Comparison of ENCODE assay signal across 9 mouse cellular contexts in the genomic region with DNA sequence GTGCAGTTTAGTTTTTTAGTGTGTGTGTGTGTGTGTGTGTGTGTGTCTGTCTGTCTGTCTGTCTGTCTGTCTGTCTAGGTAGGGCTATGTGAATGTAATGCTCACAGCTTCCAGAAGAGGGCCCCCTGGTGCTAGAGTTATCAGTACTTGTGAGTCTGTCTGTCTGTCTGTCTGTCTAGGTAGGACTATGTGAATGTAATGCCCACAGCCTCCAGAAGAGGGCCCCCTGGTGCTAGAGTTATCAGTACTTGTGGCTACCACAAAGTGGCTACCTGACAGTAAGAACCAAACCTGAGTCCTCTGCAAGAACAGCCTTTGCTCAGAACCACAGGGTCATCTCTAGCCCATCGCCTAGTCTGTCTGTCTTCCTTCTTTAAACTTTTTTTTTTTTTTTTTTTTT. TPM values are rescaled to one million over a fixed set of nuclear protein-coding genes. Genes with fewer than 3 reads are reported as not detected.
DNase-seq lines count a peak whose midpoint lies in the region; ATAC-seq and TF ChIP-seq lines count a peak whose summit lies in the region.
"Had no signal": no experiment of that assay in that cellular context is flagged by ENCODE, and none has a peak within 500 bp of the region (broad histone marks: within the 10 kb centered on the region; RNA-seq: fewer than 3 reads in every experiment).

No protein-coding gene starts in this region.

- H3K4me3 ChIP-seq in intestine, embryonic 14.5 days (ENCODE audit: low read depth, low read length) = no peak overlapping the region
- no peak overlapping the region for H3K4me3 ChIP-seq in intestine, embryonic 15.5 days (replicated peaks)
- H3K4me3 ChIP-seq in midbrain, postnatal 0 days (ENCODE audit: low read depth, low read length) = no peak overlapping the region
- H3K4me3 ChIP-seq: erythroblast, embryonic 14.5 days had no signal

- H3K9me3 ChIP-seq in intestine, embryonic 14.5 days (ENCODE audit: control insufficient read depth, low read length) = no peaks in the 10 kb centered on the region
- H3K9me3 ChIP-seq in intestine, embryonic 15.5 days = no peaks in the 10 kb centered on the region
- no peaks in the 10 kb centered on the region for H3K9me3 ChIP-seq in midbrain, postnatal 0 days (ENCODE audit: low read length)

- ATAC-seq in intestine, embryonic 14.5 days (replicated peaks; ENCODE audit: low FRiP score, low TSS enrichment, low read depth) = no peak
- ATAC-seq in intestine, embryonic 15.5 days = no peak
- ATAC-seq in midbrain, postnatal 0 days (ENCODE audit: low FRiP score) = no peak

- H3K36me3 ChIP-seq in intestine, embryonic 14.5 days (ENCODE audit: control insufficient read depth, insufficient read depth, low read length) = 0 out of 2 replicates have a peak, but pooled peaks cover 5% of the 10 kb centered on the region
- no peaks in the 10 kb centered on the region for H3K36me3 ChIP-seq in intestine, embryonic 15.5 days
- no peaks in the 10 kb centered on the region; the same call in 1 of the 2 replicates for H3K36me3 ChIP-seq in midbrain, postnatal 0 days (ENCODE audit: insufficient read depth, low read length)

- 75% methylated on average over 1 of the region's 1 CpGs for WGBS in intestine, embryonic 14.5 days
- 100% methylated on average over 1 of the region's 1 CpGs for WGBS in intestine, embryonic 15.5 days
- WGBS in midbrain, postnatal 0 days = 65% methylated on average over 1 of the region's 1 CpGs

- intact Hi-C loops in left cerebral cortex, postnatal 10 days (cut with DNase I) = no loop called here

- no peaks in the 10 kb centered on the region for H3K4me1 ChIP-seq in intestine, embryonic 14.5 days (replicated peaks; ENCODE audit: control insufficient read depth, insufficient read depth, low read length)
- H3K4me1 ChIP-seq in intestine, embryonic 15.5 days (replicated peaks) = no peaks in the 10 kb centered on the region
- H3K4me1 ChIP-seq in midbrain, postnatal 0 days (ENCODE audit: insufficient read depth, low read length) = no peaks in the 10 kb centered on the region

- peak; percentile 72 for TF ChIP-seq CTCF in midbrain, postnatal 0 days (IDR thresholded peaks at IDR 0.05)

- no peak overlapping the region for H3K4me2 ChIP-seq in intestine, embryonic 14.5 days (ENCODE audit: low read length)
- H3K4me2 ChIP-seq in intestine, embryonic 15.5 days (replicated peaks) = no peak overlapping the region
- no peak overlapping the region for H3K4me2 ChIP-seq in midbrain, postnatal 0 days (ENCODE audit: low read depth, low read length, poor library complexity, severe bottlenecking)

- no peak overlapping the region for H3K27ac ChIP-seq in intestine, embryonic 14.5 days (ENCODE audit: low read depth)
- H3K27ac ChIP-seq in intestine, embryonic 15.5 days = no peak overlapping the region
- no peak overlapping the region for H3K27ac ChIP-seq in midbrain, postnatal 0 days (ENCODE audit: low read depth, low read length)

- H3K9ac ChIP-seq in intestine, embryonic 14.5 days (ENCODE audit: low read length) = no peak overlapping the region
- H3K9ac ChIP-seq in intestine, embryonic 15.5 days = no peak overlapping the region
- H3K9ac ChIP-seq in midbrain, postnatal 0 days (replicated peaks; ENCODE audit: low read length, poor library complexity, severe bottlenecking) = no peak overlapping the region

- no peaks in the 10 kb centered on the region for H3K27me3 ChIP-seq in intestine, embryonic 14.5 days (replicated peaks; ENCODE audit: control insufficient read depth, insufficient read depth, low read length)
- H3K27me3 ChIP-seq in intestine, embryonic 15.5 days (replicated peaks) = no peaks in the 10 kb centered on the region
- H3K27me3 ChIP-seq in midbrain, postnatal 0 days (ENCODE audit: insufficient read depth, low read length) = no peaks in the 10 kb centered on the region

- peak; percentile 76 for DNase-seq in intestine, embryonic 14.5 days (ENCODE audit: low spot score)
- DNase-seq in R1 (ENCODE audit: low read depth, low spot score) = peak; percentile 96
- peak; percentile 33 to 58 for DNase-seq in cerebellum, postnatal 4 days (ENCODE audit: low spot score in 2 of 2)
- peak; percentile 42 for DNase-seq in heart, adult 8-10 months (ENCODE audit: low spot score)
- peak; percentile 29 to 74 for DNase-seq in left cerebral cortex, postnatal 10 days (ENCODE audit: extremely low spot score in 1 of 2, low spot score in 2 of 2)
- peak; percentile 69 for DNase-seq in midbrain, postnatal 0 days (ENCODE audit: low spot score)
- DNase-seq in thymus, postnatal 10 days (ENCODE audit: low spot score in 2 of 2) = peak; percentile 38 to 64

RNA-seq across cellular contexts. Expression of a gene that starts 16.2 kb away (rescaled TPM):
- 5.3 and 6.5 TPM in 2 replicates for polyA plus RNA-seq in intestine, embryonic 14.5 days (2014; fragmentation: Nextera tagmentation; extraction: Ambion mirVana)
- 5.9 and 6.3 TPM in 2 replicates for polyA plus RNA-seq in intestine, embryonic 15.5 days (2015; fragmentation: Nextera tagmentation; extraction: Ambion mirVana)
- 1 to 10 TPM; 3.4 to 4.6 (median 3.7) TPM for total RNA-seq in heart, adult 8-10 months (2022)
- total RNA-seq in left cerebral cortex, postnatal 10 days (2021) = 10 to 100 TPM; 14.8 to 15.1 TPM
- 24.3 and 24.4 TPM in 2 replicates for total RNA-seq in midbrain, postnatal 0 days (2014; rRNA removed)
- 3.7 and 3.9 TPM in 2 replicates for polyA plus RNA-seq in midbrain, postnatal 0 days (2015; fragmentation: Nextera tagmentation; extraction: Ambion mirVana)

RNA-seq across cellular contexts. Expression of a gene that starts 35.3 kb away (rescaled TPM):
- 1.6 and 1.8 TPM in 2 replicates for polyA plus RNA-seq in intestine, embryonic 14.5 days (2014; fragmentation: Nextera tagmentation; extraction: Ambion mirVana)
- 0.54 and 0.88 TPM in 2 replicates for polyA plus RNA-seq in intestine, embryonic 15.5 days (2015; fragmentation: Nextera tagmentation; extraction: Ambion mirVana)
- total RNA-seq in heart, adult 8-10 months (2022) = 1 to 10 TPM in 3 of 4 experiments, under 1 TPM in 1; 0.35 to 5.1 (median 2.0) TPM
- total RNA-seq in left cerebral cortex, postnatal 10 days (2021) = 1 to 10 TPM; 6.2 to 6.4 TPM
- 3.2 and 8.0 TPM in 2 replicates for total RNA-seq in midbrain, postnatal 0 days (2014; rRNA removed)
- 0.96 and 1.1 TPM in 2 replicates for polyA plus RNA-seq in midbrain, postnatal 0 days (2015; fragmentation: Nextera tagmentation; extraction: Ambion mirVana)

RNA-seq across cellular contexts. Expression of a gene that starts 35.3 kb away (rescaled TPM):
- 45.2 and 48.2 TPM in 2 replicates for polyA plus RNA-seq in intestine, embryonic 14.5 days (2014; fragmentation: Nextera tagmentation; extraction: Ambion mirVana)
- 39.8 and 41.2 TPM in 2 replicates for polyA plus RNA-seq in intestine, embryonic 15.5 days (2015; fragmentation: Nextera tagmentation; extraction: Ambion mirVana)
- total RNA-seq in heart, adult 8-10 months (2022) = 10 to 100 TPM; 15.7 to 19.9 (median 18.1) TPM
- 10 to 100 TPM; 21.4 to 23.5 TPM for total RNA-seq in left cerebral cortex, postnatal 10 days (2021)
- total RNA-seq in midbrain, postnatal 0 days (2014; rRNA removed) = 33.8 and 44.7 TPM in 2 replicates
- polyA plus RNA-seq in midbrain, postnatal 0 days (2015; fragmentation: Nextera tagmentation; extraction: Ambion mirVana) = 32.4 TPM in 2 replicates

RNA-seq across cellular contexts. Expression of a gene that starts 35.4 kb away (rescaled TPM):
- 25.7 and 27.4 TPM in 2 replicates for polyA plus RNA-seq in intestine, embryonic 14.5 days (2014; fragmentation: Nextera tagmentation; extraction: Ambion mirVana)
- polyA plus RNA-seq in intestine, embryonic 15.5 days (2015; fragmentation: Nextera tagmentation; extraction: Ambion mirVana) = 20.1 and 22.4 TPM in 2 replicates
- total RNA-seq in heart, adult 8-10 months (2022) = 10 to 100 TPM; 14.2 to 16.9 (median 15.9) TPM
- 10 to 100 TPM; 25.2 to 25.3 TPM for total RNA-seq in left cerebral cortex, postnatal 10 days (2021)
- total RNA-seq in midbrain, postnatal 0 days (2014; rRNA removed) = 25.8 and 26.0 TPM in 2 replicates
- 31.9 and 33.1 TPM in 2 replicates for polyA plus RNA-seq in midbrain, postnatal 0 days (2015; fragmentation: Nextera tagmentation; extraction: Ambion mirVana)

RNA-seq across cellular contexts. Expression of a gene that starts 41.5 kb away (rescaled TPM):
- polyA plus RNA-seq in intestine, embryonic 14.5 days (2014; fragmentation: Nextera tagmentation; extraction: Ambion mirVana) = 455 and 463 TPM in 2 replicates
- 425 and 452 TPM in 2 replicates for polyA plus RNA-seq in intestine, embryonic 15.5 days (2015; fragmentation: Nextera tagmentation; extraction: Ambion mirVana)
- 100 to 1,000 TPM; 103 to 121 (median 114) TPM for total RNA-seq in heart, adult 8-10 months (2022)
- total RNA-seq in left cerebral cortex, postnatal 10 days (2021) = 100 to 1,000 TPM; 209 to 222 TPM
- 117 and 136 TPM in 2 replicates for total RNA-seq in midbrain, postnatal 0 days (2014; rRNA removed)
- 334 and 339 TPM in 2 replicates for polyA plus RNA-seq in midbrain, postnatal 0 days (2015; fragmentation: Nextera tagmentation; extraction: Ambion mirVana)

Comparison
In these comparisons a context has a peak if more than half of its experiments do, and no peak if none do; other contexts are left out.
1. DNase-seq: peak in every context shown above with its lines; median percentile 96 in R1; 76 in intestine, embryonic 14.5 days; 69 in midbrain, postnatal 0 days; 52 in left cerebral cortex, postnatal 10 days; 51 in thymus, postnatal 10 days; 46 in cerebellum, postnatal 4 days; 42 in heart, adult 8-10 months.